Mouse (Mus musculus) cortical plate, adult 2 months (tissue): ENCODE results near the gene Cdk20.

Experiments
- CTCF ChIP-seq: fragments of 200-500 bp; IDR thresholded peaks from 2 replicates; pipeline ENCODE4 v1.5.1; 2011; ENCODE audit warnings: mild to moderate bottlenecking, control low read depth, low read length; ENCODE audit not compliant: insufficient read depth; ENCODE audit errors: extremely low read depth
- POLR2A ChIP-seq: fragments of 200-500 bp; IDR thresholded peaks from 2 replicates; pipeline ENCODE4 v1.6.1; 2011; ENCODE audit warnings: mild to moderate bottlenecking, low read length, control low read depth; ENCODE audit not compliant: insufficient read depth; ENCODE audit errors: extremely low read depth

DNA sequence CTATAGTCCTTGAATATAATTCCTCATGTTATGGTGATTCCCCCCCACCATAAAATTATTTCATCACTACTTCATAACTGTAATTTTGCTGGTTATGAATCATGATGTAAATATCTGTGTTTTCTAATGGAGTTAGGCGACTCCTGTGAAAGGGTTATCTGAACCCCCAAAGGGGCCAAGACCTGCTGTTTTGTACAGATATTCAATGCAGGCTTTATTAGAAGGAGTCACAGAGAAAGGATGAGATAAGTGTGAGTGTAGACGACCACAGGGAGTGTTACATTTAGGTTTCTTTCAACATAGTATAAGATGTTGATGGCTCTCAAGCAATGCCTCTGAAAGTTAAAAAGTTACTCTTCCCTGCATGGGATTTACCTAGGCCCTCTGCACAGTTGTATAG lies 20.8 kb upstream of the Cdk20 start:
- TF ChIP-seq POLR2A = no peak
- no peak for TF ChIP-seq CTCF
